ENCODE assay signal across 26 mouse cellular contexts in genomic region chr12:77309507-77309906, GRCm38 (mm10).
DNase-seq lines count a peak whose midpoint lies in the region; ATAC-seq and TF ChIP-seq lines count a peak whose summit lies in the region.
"Had no signal": no experiment of that assay in that cellular context is flagged by ENCODE, and none has a peak within 500 bp of the region (broad histone marks: within the 10 kb centered on the region; RNA-seq: fewer than 3 reads in every experiment).

No protein-coding gene starts in this region.

- no peak for TF ChIP-seq CTCF in MEL (IDR thresholded peaks at IDR 0.05 in 2 of 3, conservative IDR thresholded peaks at IDR 0.05 in 1 of 3; ENCODE audit: control insufficient read depth in 1 of 3, insufficient read depth in 1 of 3, low read depth in 2 of 3, low read length in 3 of 3, poor library complexity in 1 of 3, severe bottlenecking in 1 of 3)

- H3K9ac ChIP-seq in MEL (ENCODE audit: control insufficient read depth, low read depth, low read length, poor library complexity, severe bottlenecking) = no peak overlapping the region
- H3K9ac ChIP-seq: forebrain, embryonic 13.5 days; heart, embryonic 12.5 days; heart, embryonic 15.5 days; hindbrain, embryonic 12.5 days; hindbrain, embryonic 15.5 days had no signal

- no peak overlapping the region for H3K4me3 ChIP-seq in MEL (ENCODE audit: control insufficient read depth in 1 of 2, insufficient read depth in 1 of 2, low read depth in 2 of 2, low read length in 2 of 2)
- H3K4me3 ChIP-seq: forebrain, embryonic 10.5 days; forebrain, embryonic 13.5 days; gastrocnemius, adult 2 months; heart, embryonic 12.5 days; heart, embryonic 15.5 days; hindbrain, embryonic 12.5 days; hindbrain, embryonic 15.5 days had no signal

- no peak for TF ChIP-seq POLR2A in MEL (IDR thresholded peaks at IDR 0.05; ENCODE audit: control insufficient read depth in 1 of 2, insufficient read depth in 1 of 2, low read depth in 1 of 2, low read length in 2 of 2, poor library complexity in 1 of 2)

- H3K27me3 ChIP-seq in MEL (ENCODE audit: control insufficient read depth in 1 of 2, insufficient read depth in 2 of 2, low read length in 2 of 2) = no peaks in the 10 kb centered on the region
- H3K27me3 ChIP-seq: forebrain, embryonic 13.5 days; heart, embryonic 12.5 days; heart, embryonic 15.5 days; hindbrain, embryonic 12.5 days; hindbrain, embryonic 15.5 days had no signal

- TF ChIP-seq EP300 in MEL (IDR thresholded peaks at IDR 0.05; ENCODE audit: low read depth in 1 of 2, low read length in 2 of 2) = peak in 1 of 2 experiments; percentile 24; a peak in 1 of 4 replicates

- peaks cover 4 to 19% of the 10 kb centered on the region in 2 experiments; a peak in 3 of 4 replicates for H3K4me1 ChIP-seq in MEL (ENCODE audit: control insufficient read depth in 1 of 2, insufficient read depth in 2 of 2, low read length in 2 of 2)
- H3K4me1 ChIP-seq: forebrain, embryonic 10.5 days; forebrain, embryonic 13.5 days; hindbrain, embryonic 12.5 days; hindbrain, embryonic 15.5 days had no signal

- peak; percentile 48 for DNase-seq in 416B (ENCODE audit: low read depth)
- DNase-seq in MEL (ENCODE audit: low read depth, low spot score) = peak; percentile 44
- no peak for DNase-seq in layer of hippocampus, adult 11-12 months (ENCODE audit: low spot score)
- DNase-seq in layer of hippocampus, postnatal 25 days (ENCODE audit: extremely low spot score in 1 of 2, low spot score in 1 of 2) = no peak
- no peak for DNase-seq in layer of hippocampus, adult 9-11 months
- DNase-seq: adrenal gland, adult 2 months; adrenal gland, postnatal 25 days; cerebellum, adult 11-12 months; cerebellum, adult 8-10 months; cerebellum, postnatal 10 days; cerebellum, postnatal 36 days; gastrocnemius, adult 2 months; gastrocnemius, postnatal 14 days; heart, adult 18-20 months; heart, postnatal 10 days; heart, postnatal 4 days had no signal

- ATAC-seq in granulocyte monocyte progenitor cell, adult 5-6 weeks (replicated peaks; ENCODE audit: poor library complexity, severe bottlenecking) = peak; percentile 33; the same call in 1 of the 2 replicates
- ATAC-seq: CD4-positive, CD25-positive, alpha-beta regulatory T cell, adult 4 months; forebrain, embryonic 13.5 days; forebrain, embryonic 16.5 days; intestine, postnatal 0 days had no signal

- H3K79me2 ChIP-seq in MEL (ENCODE audit: control insufficient read depth, insufficient read depth, low read length, poor library complexity) = peaks cover 34% of the 10 kb centered on the region

- H3K9me3 ChIP-seq in MEL (replicated peaks; ENCODE audit: insufficient read depth, low read length) = no peaks in the 10 kb centered on the region
- H3K9me3 ChIP-seq: forebrain, embryonic 10.5 days; forebrain, embryonic 13.5 days; heart, embryonic 12.5 days; heart, embryonic 15.5 days; hindbrain, embryonic 12.5 days; hindbrain, embryonic 15.5 days had no signal

- H3K36me3 ChIP-seq in MEL (ENCODE audit: control insufficient read depth in 1 of 2, insufficient read depth in 2 of 2, low read length in 2 of 2) = peaks cover 0 to 31% of the 10 kb centered on the region in 2 experiments; a peak in 2 of 4 replicates
- H3K36me3 ChIP-seq: forebrain, embryonic 10.5 days; heart, embryonic 12.5 days; heart, embryonic 15.5 days; hindbrain, embryonic 12.5 days; hindbrain, embryonic 15.5 days had no signal

- H3K27ac ChIP-seq in MEL (ENCODE audit: control insufficient read depth, low read depth, low read length) = no peak overlapping the region
- H3K27ac ChIP-seq: forebrain, embryonic 10.5 days; forebrain, embryonic 13.5 days; gastrocnemius, adult 2 months; heart, embryonic 15.5 days; hindbrain, embryonic 12.5 days; hindbrain, embryonic 15.5 days had no signal

- TF ChIP-seq RAD21 in MEL (IDR thresholded peaks at IDR 0.05; ENCODE audit: low read depth, low read length) = no peak

TF ChIP-seq in MEL, 35 proteins besides CTCF, POLR2A, EP300 and RAD21:
- TF ChIP-seq HCFC1 (IDR thresholded peaks at IDR 0.05; ENCODE audit: low read depth, low read length) = no peak
- 0 out of 2 replicates have a peak, but pooled peaks have one; percentile 16 for TF ChIP-seq CHD1 (IDR thresholded peaks at IDR 0.05; ENCODE audit: low read depth, low read length)
- TF ChIP-seq ZC3H11A (IDR thresholded peaks at IDR 0.05; ENCODE audit: low read depth, low read length) = no peak
- TF ChIP-seq MAZ (IDR thresholded peaks at IDR 0.05; ENCODE audit: low read depth, low read length) = no peak
- TF ChIP-seq MXI1 (IDR thresholded peaks at IDR 0.05; ENCODE audit: low read depth, low read length) = peak; percentile 78; the same call in 1 of the 2 replicates
- TF ChIP-seq GABPA (IDR thresholded peaks at IDR 0.05; ENCODE audit: low read depth, low read length) = no peak
- no peak for TF ChIP-seq POLR2AphosphoS2 (IDR thresholded peaks at IDR 0.05; ENCODE audit: low read length)
- no peak; the same call in 1 of the 2 replicates for TF ChIP-seq ELF1 (IDR thresholded peaks at IDR 0.05; ENCODE audit: low read depth, low read length)
- TF ChIP-seq CHD2 (IDR thresholded peaks at IDR 0.05; ENCODE audit: low read length) = no peak
TF ChIP-seq in MEL: peak in this region for 2.

Comparison
In these comparisons a context has a peak if more than half of its experiments do, and no peak if none do; other contexts are left out.
1. DNase-seq: peak in 416B (single experiment) and MEL (single experiment); none in layer of hippocampus, adult 11-12 months (single experiment), layer of hippocampus, postnatal 25 days (0 of 2) and layer of hippocampus, adult 9-11 months (single experiment).